Mouse (Mus musculus): ENCODE measurements around the gene Fcna.

Fcna gene

GRCm38 (mm10) chr2:25627811-25628210 is at the start of gene Fcna:
Fcna (minus strand) TSS chr2:25628030.
- DNase-seq (ENCODE audit: low read depth, low spot score), result no peak

- no peak for DNase-seq (ENCODE audit: low read depth, low spot score)
Measured at GRCm38 (mm10) chr2:25676486-25676885, 48.7 kb upstream of the Fcna start, which contains the start of gene Lcn6. Lcn6 (plus strand) TSS chr2:25676786.

- DNase-seq (ENCODE audit: low read depth, low spot score), result no peak
Measured at GRCm38 (mm10) chr2:25666516-25666915, 38.7 kb upstream of the Fcna start.

- no peak for DNase-seq (ENCODE audit: low read depth, low spot score)
Measured at GRCm38 (mm10) chr2:25664125-25664524, 36.3 kb upstream of the Fcna start.

GRCm38 (mm10) chr2:25663511-25663910 is 35.7 kb upstream of the Fcna start:
- DNase-seq (ENCODE audit: low read depth, low spot score), result no peak

- no peak for DNase-seq (ENCODE audit: low read depth, low spot score)
Measured at GRCm38 (mm10) chr2:25661245-25661970, 33.6 kb upstream of the Fcna start.

- DNase-seq (ENCODE audit: low read depth, low spot score), result no peak
Measured at GRCm38 (mm10) chr2:25660279-25660678, 32.4 kb upstream of the Fcna start.

GRCm38 (mm10) chr2:25657652-25658051 is 29.8 kb upstream of the Fcna start, which contains the start of gene Lcn5:
Lcn5 (plus strand) TSS chr2:25657952.
- DNase-seq (ENCODE audit: low read depth, low spot score), result no peak

- DNase-seq (ENCODE audit: low read depth, low spot score), result no peak
Measured at GRCm38 (mm10) chr2:25657246-25657645, 29.4 kb upstream of the Fcna start.

GRCm38 (mm10) chr2:25656691-25657090 is 28.9 kb upstream of the Fcna start:
- DNase-seq (ENCODE audit: low read depth, low spot score), result no peak

GRCm38 (mm10) chr2:25654502-25654901 is 26.7 kb upstream of the Fcna start:
- DNase-seq (ENCODE audit: low read depth, low spot score), result no peak

GRCm38 (mm10) chr2:25652902-25653301 is 25.1 kb upstream of the Fcna start, which contains the start of gene Lcn8:
Lcn8 (plus strand) TSS chr2:25653120.
- no peak for DNase-seq (ENCODE audit: low read depth, low spot score)

- DNase-seq (ENCODE audit: low read depth, low spot score), result no peak
Measured at GRCm38 (mm10) chr2:25639890-25640289, 12.1 kb upstream of the Fcna start.

GRCm38 (mm10) chr2:25634046-25634445 is 6.2 kb upstream of the Fcna start:
- DNase-seq (ENCODE audit: low read depth, low spot score), result no peak

- DNase-seq (ENCODE audit: low read depth, low spot score), result no peak
Measured at GRCm38 (mm10) chr2:25633616-25634015, 5.8 kb upstream of the Fcna start.

GRCm38 (mm10) chr2:25628738-25629137 is 908 bp upstream of the Fcna start:
- DNase-seq (ENCODE audit: low read depth, low spot score), result no peak

GRCm38 (mm10) chr2:25625986-25626385 is 1.8 kb downstream of the Fcna start:
- DNase-seq (ENCODE audit: low read depth, low spot score), result no peak

- peak; percentile 77 for DNase-seq (ENCODE audit: low read depth, low spot score)
Measured at GRCm38 (mm10) chr2:25621229-25622200, 6.3 kb downstream of the Fcna start, which contains the start of gene Tmem141. Tmem141 (minus strand) TSS chr2:25622005.

- DNase-seq (ENCODE audit: low read depth, low spot score), result no peak
Measured at GRCm38 (mm10) chr2:25620852-25621228, 7.0 kb downstream of the Fcna start.

- no peak for DNase-seq (ENCODE audit: low read depth, low spot score)
Measured at GRCm38 (mm10) chr2:25620386-25620785, 7.4 kb downstream of the Fcna start.

GRCm38 (mm10) chr2:25617578-25617977 is 10.3 kb downstream of the Fcna start, which contains the start of gene Ccdc183:
Ccdc183 (minus strand) TSS chr2:25617678.
- DNase-seq (ENCODE audit: low read depth, low spot score), result no peak

- DNase-seq (ENCODE audit: low read depth, low spot score), result no peak
Measured at GRCm38 (mm10) chr2:25616398-25616797, 11.4 kb downstream of the Fcna start.
